Comparison of ENCODE assay signal across 15 mouse cellular contexts in the genomic region with DNA sequence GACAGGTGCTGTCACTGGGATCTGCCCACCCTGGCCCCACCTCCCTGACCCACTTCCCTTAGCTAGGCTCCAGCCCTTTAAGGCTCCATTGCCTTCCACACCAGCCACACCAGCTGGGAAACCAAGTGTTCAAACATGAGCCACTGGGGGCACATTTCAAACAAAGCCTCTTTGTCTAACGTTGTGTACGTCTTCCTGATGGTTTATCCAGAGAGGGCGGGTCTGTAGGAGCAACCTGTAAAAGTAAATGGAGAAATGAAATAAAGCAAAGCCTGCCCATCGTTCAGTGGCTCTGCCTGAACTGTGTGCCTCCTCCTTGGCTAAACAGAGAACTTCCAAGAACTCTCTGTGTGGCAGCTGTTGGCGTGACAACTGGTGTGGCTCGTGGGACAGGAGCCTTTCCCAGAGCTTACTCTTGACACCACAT.
DNase-seq lines count a peak whose midpoint lies in the region; ATAC-seq and TF ChIP-seq lines count a peak whose summit lies in the region.
"Had no signal": no experiment of that assay in that cellular context is flagged by ENCODE, and none has a peak within 500 bp of the region (broad histone marks: within the 10 kb centered on the region; RNA-seq: fewer than 3 reads in every experiment).

No protein-coding gene starts in this region.

- no peak overlapping the region for H3K4me2 ChIP-seq in intestine, embryonic 14.5 days (ENCODE audit: low read length)
- H3K4me2 ChIP-seq: forebrain, embryonic 15.5 days; hindbrain, embryonic 15.5 days; midbrain, embryonic 13.5 days had no signal

- no peaks in the 10 kb centered on the region for H3K27me3 ChIP-seq in intestine, embryonic 14.5 days (replicated peaks; ENCODE audit: control insufficient read depth, insufficient read depth, low read length)
- no peaks in the 10 kb centered on the region for H3K27me3 ChIP-seq in limb, embryonic 10.5 days (ENCODE audit: low read depth, poor library complexity, severe bottlenecking)
- H3K27me3 ChIP-seq in small intestine, adult 2 months (ENCODE audit: control insufficient read depth, insufficient read depth, low read length): no peaks in the 10 kb centered on the region
- H3K27me3 ChIP-seq: forebrain, embryonic 15.5 days; hindbrain, embryonic 15.5 days; midbrain, embryonic 13.5 days had no signal

- no peak for DNase-seq in intestine, embryonic 14.5 days (ENCODE audit: low spot score)
- no peak for DNase-seq in limb, embryonic 10.5 days (ENCODE audit: low spot score)
- peak; percentile 33 for DNase-seq in thymus, postnatal 25 days
- DNase-seq in embryo, embryonic 11 days: no peak
- DNase-seq in adrenal gland, postnatal 25 days: no peak
- no peak for DNase-seq in c-Kit-positive CD71-positive TER-119-positive erythroid progenitor cells, embryonic 14.5 days (ENCODE audit: low spot score)
- DNase-seq: cerebellum, adult 2 months; heart, adult 2 months; kidney, adult 9 months; liver; lung, adult 18-20 months had no signal

- no peak overlapping the region for H3K27ac ChIP-seq in intestine, embryonic 14.5 days (ENCODE audit: low read depth)
- peak overlapping the region; percentile 21; the same call in 1 of the 2 replicates for H3K27ac ChIP-seq in limb, embryonic 10.5 days
- peak overlapping the region; percentile 21; the same call in 1 of the 2 replicates for H3K27ac ChIP-seq in small intestine, adult 2 months (ENCODE audit: insufficient read depth, low read depth, low read length)
- H3K27ac ChIP-seq: forebrain, embryonic 15.5 days; heart, adult 2 months; hindbrain, embryonic 15.5 days; midbrain, embryonic 13.5 days had no signal

- H3K36me3 ChIP-seq in intestine, embryonic 14.5 days (ENCODE audit: control insufficient read depth, insufficient read depth, low read length): no peaks in the 10 kb centered on the region
- no peaks in the 10 kb centered on the region for H3K36me3 ChIP-seq in limb, embryonic 10.5 days
- H3K36me3 ChIP-seq in small intestine, adult 2 months (ENCODE audit: control insufficient read depth, insufficient read depth, low read length): no peaks in the 10 kb centered on the region
- H3K36me3 ChIP-seq: forebrain, embryonic 15.5 days; hindbrain, embryonic 15.5 days; midbrain, embryonic 13.5 days had no signal

- TF ChIP-seq CTCF in small intestine, adult 2 months (IDR thresholded peaks at IDR 0.05; ENCODE audit: extremely low read depth, insufficient read length, insufficient replicate concordance, low read depth, low read length): no peak

- TF ChIP-seq POLR2A in small intestine, adult 2 months (IDR thresholded peaks at IDR 0.05; ENCODE audit: low read depth, low read length): no peak

- H3K9me3 ChIP-seq in intestine, embryonic 14.5 days (ENCODE audit: control insufficient read depth, low read length): no peaks in the 10 kb centered on the region
- no peaks in the 10 kb centered on the region for H3K9me3 ChIP-seq in limb, embryonic 10.5 days (replicated peaks)
- H3K9me3 ChIP-seq: forebrain, embryonic 15.5 days; hindbrain, embryonic 15.5 days; midbrain, embryonic 13.5 days had no signal

- no peak overlapping the region for H3K9ac ChIP-seq in intestine, embryonic 14.5 days (ENCODE audit: low read length)
- H3K9ac ChIP-seq: forebrain, embryonic 15.5 days; hindbrain, embryonic 15.5 days; midbrain, embryonic 13.5 days had no signal

- ATAC-seq in intestine, embryonic 14.5 days (replicated peaks; ENCODE audit: low FRiP score, low TSS enrichment, low read depth): peak; percentile 54; the same call in 1 of the 2 replicates
- ATAC-seq: forebrain, embryonic 15.5 days; midbrain, embryonic 13.5 days had no signal

- H3K4me1 ChIP-seq in intestine, embryonic 14.5 days (replicated peaks; ENCODE audit: control insufficient read depth, insufficient read depth, low read length): peaks cover 3% of the 10 kb centered on the region; the same call in 1 of the 2 replicates
- H3K4me1 ChIP-seq in limb, embryonic 10.5 days: no peaks in the 10 kb centered on the region
- H3K4me1 ChIP-seq in small intestine, adult 2 months (ENCODE audit: control insufficient read depth, insufficient read depth, insufficient read length, low read length): peaks cover 8% of the 10 kb centered on the region; the same call in 1 of the 2 replicates
- H3K4me1 ChIP-seq: forebrain, embryonic 15.5 days; hindbrain, embryonic 15.5 days; midbrain, embryonic 13.5 days had no signal

- no peak overlapping the region for H3K4me3 ChIP-seq in intestine, embryonic 14.5 days (ENCODE audit: low read depth, low read length)
- no peak overlapping the region for H3K4me3 ChIP-seq in limb, embryonic 10.5 days
- no peak overlapping the region for H3K4me3 ChIP-seq in small intestine, adult 2 months (ENCODE audit: low read depth, low read length)
- H3K4me3 ChIP-seq: forebrain, embryonic 15.5 days; heart, adult 2 months; hindbrain, embryonic 15.5 days; midbrain, embryonic 13.5 days had no signal

- 51% methylated on average over 6 of the region's 6 CpGs for WGBS in intestine, embryonic 14.5 days
- 83% methylated on average over 6 of the region's 6 CpGs for WGBS in limb, embryonic 10.5 days
- 26% methylated on average over 6 of the region's 6 CpGs for WGBS in small intestine, adult 2 months
